Mouse (Mus musculus) hindlimb bud, embryonic 11.5 days (tissue): ENCODE data around the gene Rdh19.
"Not testable (repeated sequence)": the region's sequence is repeated elsewhere in the genome, so short reads cannot be mapped to it uniquely, and the experiment has no call there.

ENCODE experiments used
- DNase-seq: peaks from one replicate; pipeline ENCODE4 v3.0.0-alpha.2; 2012; ENCODE audit warnings: low read depth, low spot score; ENCODE audit errors: extremely low spot score

The Rdh19 gene

DNA sequence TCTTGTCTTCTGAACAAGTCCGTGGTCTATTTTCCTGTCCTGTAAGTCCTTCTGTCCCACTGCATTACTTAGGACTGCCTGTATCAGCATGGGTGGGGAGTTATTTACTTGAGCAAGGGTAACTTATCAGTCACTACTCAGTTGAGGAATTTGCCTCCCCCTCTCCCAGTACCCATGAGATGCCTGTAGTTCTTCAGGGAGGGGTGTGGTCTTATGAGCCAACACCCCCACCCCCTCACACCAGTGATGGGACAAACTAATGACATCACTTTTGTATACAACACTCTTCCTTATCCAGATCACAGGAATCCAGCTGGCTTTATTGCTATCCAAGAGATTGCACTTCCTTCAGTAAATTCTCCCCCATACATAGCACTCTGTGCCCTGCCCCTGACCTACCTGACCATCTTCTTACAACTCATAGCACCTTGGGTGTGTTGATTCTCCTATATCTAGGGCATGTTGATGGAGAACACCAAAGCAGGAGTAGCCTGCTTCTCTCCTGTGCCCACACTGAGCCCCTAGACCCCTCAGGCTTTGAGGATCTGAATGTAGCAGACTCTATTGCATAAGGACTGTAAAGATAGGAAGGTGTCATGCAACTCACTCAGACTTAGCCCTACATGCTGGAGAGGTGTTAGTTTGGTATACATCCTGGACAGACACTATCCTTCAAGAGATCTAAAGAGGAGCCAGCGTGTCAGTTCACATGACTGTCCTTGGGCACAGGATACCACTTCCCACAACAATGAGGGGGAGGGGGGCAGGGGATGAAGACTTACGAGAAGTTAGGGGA is 28.7 kb downstream of the Rdh19 start:
- no peak for DNase-seq

- DNase-seq = no peak
These were observed 29.5 kb downstream of the Rdh19 start for GRCm38 (mm10) chr10:127879155-127879688.

DNA sequence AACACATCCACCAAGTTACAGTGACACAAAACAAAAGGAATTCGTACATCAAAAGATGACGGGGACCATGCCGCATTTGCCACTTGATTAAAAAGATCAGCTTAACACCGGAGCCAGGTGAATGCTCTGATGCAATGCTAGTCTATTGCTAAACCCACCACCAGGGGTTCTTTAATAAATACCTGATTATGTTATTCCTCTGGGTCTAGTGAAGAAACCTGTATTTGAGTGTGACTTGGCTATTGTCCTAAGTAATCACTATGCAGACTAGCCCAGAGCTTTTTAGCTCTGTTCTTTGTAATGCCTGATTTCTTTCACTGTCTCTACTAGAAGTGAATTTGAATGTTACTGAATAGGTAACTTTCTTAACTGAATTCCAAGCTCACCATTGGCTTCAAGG is 31.3 kb downstream of the Rdh19 start:
- no peak for DNase-seq

DNA sequence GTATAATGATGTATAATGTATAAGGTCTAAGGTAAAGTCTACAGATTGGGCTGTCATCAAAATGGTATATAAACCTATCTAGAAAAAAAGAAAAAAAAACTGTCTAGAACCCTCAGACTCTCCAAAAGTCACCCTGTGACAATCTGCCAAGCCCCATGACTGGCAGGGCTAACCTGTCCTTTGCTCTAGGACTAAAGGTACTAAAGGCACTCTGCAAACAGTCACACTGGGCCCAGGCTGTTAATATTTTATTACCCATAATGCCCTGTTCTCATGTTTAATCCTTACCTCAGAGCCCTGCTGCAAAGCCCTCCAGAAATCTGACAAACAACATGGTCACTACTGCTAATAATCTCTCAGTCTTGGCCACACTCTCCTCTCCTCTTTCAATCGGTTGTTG is 36.8 kb downstream of the Rdh19 start:
- no peak for DNase-seq

- no peak for DNase-seq
These were observed 37.2 kb downstream of the Rdh19 start for GRCm38 (mm10) chr10:127886971-127887370.

GRCm38 (mm10) chr10:127888605-127889004 is 38.9 kb downstream of the Rdh19 start, which contains the start of gene Rdh7:
TSS of gene Rdh7 (minus strand) at chr10:127888817.
- DNase-seq = no peak

GRCm38 (mm10) chr10:127891481-127891880 is 41.8 kb downstream of the Rdh19 start:
- no peak for DNase-seq

DNA sequence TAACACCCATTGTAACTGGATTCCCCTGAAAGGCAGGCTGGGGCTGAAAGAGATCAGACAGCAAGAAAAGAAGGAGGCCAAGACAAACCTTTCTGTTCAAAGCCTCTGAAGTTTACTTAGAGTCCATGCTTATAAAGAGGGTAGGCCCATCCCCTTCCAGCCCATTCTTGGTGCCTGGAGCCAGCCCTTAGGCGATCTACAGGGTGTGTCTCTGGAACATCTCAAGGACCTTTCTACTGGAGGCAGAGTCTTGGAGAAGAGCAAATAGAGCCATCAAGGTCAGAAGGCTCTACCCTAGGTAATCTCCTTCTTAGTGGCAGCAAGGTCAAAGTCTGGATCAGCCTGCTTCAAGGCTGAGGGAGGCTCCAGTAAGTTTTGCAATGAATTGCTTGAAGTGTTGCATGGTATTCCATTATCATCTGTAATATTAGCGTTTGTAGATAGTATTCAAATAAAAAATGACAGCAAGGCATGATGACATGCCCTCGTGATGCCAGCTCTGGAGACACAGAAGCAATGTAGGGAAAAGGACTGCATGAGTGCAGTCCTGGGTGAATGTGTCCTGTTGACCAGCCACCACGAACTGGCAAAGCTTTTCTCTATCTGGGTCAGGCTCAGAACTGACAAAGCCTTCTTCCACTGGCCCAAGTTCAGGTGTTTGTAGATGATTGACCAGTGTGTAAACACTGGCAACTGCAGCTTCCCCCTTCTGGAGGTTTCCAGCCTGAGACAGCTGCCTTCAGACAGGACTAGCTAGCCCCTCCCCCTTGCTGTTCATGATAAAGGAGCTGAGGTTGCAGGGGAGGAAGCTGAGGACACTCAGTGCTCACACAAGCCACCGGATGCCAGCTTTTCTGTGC is 43.7 kb downstream of the Rdh19 start:
- not testable (repeated sequence) for DNase-seq

DNA sequence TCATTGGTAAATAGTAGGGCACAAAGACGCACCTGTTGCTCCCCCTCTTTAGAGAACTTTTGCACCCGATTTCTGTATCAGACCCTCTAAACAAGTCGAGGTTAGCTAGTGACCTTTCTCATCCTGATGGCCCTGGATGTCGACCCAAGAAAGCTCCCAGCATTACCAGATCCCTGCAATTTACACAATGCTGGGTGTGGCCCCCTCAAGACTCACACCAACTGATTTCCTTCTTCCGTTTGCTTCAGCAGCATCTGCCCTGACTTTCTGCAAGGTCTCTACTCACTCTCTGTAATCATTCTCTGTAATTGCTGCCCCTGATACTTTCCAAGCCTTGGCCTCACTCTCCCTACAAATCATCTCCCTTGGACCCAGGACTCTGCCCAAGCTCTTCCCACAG is 47.0 kb downstream of the Rdh19 start:
- no peak for DNase-seq

DNA sequence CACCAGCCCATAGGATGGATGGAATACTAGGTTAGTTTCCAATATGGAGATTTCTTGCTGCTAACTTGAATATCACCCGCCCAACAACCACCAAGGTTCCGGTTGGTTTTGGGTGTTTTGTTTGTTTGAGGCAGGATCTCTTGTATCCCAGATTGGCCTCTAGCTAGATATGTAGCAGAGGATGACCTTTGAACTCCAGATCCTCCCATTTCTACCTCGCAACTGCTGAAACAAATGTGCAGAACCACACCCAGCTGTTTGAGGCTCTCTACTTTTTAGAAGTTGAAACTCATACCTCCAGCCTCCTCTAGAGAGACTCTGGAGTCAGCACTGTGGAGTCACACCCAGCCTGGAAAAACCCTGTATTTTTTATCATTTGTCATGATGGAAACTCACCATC is 47.8 kb downstream of the Rdh19 start:
- DNase-seq = no peak

DNA sequence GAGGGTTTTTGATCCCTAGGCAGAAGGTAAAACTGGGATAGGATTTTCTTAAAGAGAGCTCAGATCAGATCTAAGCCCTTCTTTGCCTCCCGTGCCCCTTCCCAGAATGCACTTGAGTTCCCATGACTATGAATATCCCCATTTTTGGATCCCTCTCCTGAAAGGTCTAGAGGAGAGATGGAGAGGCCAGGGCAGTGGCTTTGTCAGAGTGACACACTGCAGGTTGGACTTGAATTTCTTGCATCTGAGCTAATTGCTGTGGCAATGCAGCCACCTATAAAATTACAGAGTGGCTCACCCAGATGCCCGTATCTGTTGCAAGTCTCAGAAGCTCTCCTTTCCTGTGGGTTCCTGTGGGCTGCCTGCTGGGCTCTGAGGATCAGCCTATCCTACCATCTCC is 48.5 kb downstream of the Rdh19 start, which contains the start of gene Sdr9c7:
Gene Sdr9c7 (plus strand): TSS at position 301 of the 400 bp plus-strand sequence.
- no peak for DNase-seq

GRCm38 (mm10) chr10:127899783-127900182 is 50.1 kb downstream of the Rdh19 start:
- no peak for DNase-seq

DNA sequence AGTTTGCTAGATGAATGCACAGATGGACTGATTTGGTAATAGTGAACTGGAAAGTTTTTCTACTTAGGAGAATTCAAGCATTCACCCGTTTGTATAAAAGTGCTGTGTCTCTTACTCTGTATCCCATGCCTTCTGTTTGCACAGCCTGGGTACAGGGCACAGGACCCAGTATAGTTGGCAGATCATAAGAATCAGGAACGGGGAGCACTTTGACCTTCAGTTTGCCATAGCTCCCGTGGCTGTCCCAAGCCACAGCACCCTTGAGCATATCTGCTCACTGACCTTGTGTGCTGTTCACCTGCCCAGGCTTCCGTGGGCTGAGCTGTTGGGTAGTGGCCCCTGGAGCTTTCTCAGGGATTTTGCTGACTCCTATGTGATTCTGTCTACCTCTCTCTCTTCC is 52.0 kb downstream of the Rdh19 start:
- no peak for DNase-seq

DNA sequence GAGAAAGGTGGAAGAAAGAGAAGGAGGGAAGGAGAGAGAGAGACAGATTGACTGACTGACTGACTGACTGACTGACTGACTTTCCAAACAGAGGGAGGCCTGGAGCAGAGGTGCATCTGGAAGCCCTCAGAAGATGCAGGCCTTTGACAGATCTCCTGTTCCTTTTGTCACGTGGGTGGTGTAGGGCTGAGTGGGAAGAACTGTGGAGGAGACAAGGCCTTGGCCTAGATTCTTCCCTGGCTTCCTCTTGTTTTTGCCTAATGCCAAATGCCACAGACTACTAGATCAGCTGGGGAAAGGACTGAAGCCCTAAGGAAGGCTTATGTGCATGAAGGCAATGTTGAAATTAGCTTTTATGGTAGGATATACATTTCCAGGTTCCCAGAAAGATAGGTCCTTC is 53.4 kb downstream of the Rdh19 start:
- DNase-seq = no peak

DNA sequence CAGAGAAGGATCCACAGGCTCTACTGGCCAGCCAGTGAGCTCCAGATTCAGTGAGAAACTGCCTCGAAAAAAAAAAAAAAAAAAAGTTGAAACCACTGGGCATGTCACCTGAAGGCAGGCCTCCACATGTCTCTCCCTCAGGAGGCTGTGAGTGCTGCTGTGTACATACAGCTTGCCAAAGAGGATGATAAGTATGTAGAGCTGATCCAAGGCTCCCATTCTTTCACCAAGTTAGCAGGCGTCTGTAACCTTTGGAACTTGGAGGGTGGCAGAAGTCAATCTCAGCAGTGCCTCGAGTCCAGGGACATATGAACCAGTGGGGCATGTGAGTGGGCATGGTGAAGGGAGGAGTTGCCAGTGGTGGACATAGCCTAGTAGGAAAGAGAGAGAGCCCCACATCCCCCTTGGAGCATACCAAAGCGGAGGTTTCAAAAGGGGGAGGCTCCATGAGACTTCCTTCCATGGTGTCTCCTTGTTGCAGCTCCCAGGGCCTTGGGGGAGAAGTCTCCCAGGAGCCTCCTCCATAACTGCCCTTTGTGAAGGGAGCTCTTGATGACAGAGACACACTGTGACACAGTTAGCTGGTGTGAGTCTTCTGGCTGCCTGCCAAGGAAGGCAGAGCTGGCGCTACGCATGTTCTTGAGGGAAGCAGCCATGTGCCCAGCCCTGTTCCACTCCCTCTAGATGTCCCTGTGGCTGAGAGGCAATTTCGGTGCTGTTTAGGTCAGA is 55.2 kb downstream of the Rdh19 start:
- no peak for DNase-seq

GRCm38 (mm10) chr10:127906138-127906537 is 56.4 kb downstream of the Rdh19 start:
- DNase-seq = no peak

- DNase-seq = no peak
These were observed 57.7 kb downstream of the Rdh19 start for GRCm38 (mm10) chr10:127907386-127907951.
